Mouse (Mus musculus): ENCODE measurements around the gene T.

The T gene

DNA sequence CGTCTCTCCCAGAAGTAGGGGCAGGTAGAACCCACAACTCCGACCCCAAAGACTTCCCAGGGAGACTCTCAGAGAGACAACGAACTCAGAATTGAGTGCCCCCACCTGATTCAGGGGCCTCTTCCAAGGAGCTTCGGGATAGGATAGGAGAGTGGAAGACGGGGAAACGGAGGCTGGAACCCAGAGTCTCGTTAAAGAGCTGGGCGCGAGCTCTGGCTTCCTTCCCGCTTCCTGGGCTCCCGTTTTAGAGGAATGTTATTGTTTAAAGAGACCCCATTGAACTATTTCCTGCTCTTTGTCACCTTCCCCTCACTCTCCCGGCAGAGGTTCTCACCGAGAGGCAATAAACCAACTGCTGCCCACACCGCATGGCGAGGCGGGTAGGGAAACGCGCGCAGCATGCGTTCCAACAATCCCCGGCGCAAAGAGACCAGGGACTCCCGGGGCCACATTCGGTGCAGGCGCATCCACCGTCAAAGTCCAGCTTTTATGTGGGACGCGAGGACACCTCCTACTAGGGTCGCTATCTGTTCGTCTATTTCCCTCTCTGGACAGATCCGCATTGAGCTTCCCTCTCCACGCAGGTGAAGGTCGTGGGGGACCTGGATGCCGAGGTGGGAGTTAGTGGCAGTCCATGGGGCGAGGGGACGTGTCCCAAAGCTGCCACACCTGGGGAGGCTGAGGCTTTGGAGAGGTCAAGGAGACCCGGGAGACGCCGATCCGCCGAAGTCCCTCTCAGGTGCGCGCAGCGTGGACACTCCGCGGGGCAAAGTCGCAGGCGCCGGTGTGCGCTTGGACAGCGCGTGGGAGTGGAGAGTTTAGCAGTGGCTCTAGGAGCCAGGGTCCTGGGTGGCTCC, 874 bp upstream of the T start:
- DNase-seq, result no peak

DNA sequence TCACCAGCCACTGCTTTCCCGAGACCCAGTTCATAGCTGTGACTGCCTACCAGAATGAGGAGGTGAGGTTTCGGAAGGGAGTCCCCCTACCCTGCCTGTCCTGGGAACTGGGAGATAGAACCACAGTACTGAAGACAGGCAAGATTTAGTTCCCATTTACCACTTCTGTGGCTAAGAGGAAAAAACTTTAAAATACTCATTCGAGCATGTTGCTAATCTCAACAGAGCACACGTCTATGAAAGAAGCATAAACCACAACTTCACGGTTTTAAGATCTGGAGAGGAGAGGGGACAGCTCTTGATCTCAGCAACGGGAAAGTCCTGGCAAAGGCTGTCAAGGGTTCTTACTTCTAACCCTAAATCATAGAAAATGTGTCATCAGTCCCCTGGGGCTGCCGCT, 2.0 kb downstream of the T start:
- DNase-seq, result no peak

DNA sequence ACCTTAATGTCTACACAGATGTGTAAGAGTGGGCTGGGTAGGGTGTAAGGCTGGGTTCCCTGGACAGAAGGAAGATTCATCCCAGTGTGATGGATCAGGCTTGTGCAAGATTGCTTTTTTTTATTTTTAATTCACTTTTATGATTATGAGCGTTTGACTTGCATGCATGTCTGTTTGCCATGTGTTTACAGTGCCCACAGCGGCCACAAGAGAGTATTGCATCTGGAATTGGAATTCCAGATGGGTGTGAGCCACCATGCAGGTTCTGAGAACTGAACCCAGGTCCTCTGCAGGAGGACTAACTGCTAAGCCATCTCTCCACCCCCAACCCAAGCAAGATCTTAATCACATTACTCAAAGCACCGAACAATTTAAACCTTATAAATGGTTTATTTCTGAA, 9.8 kb downstream of the T start:
- no peak for DNase-seq

DNA sequence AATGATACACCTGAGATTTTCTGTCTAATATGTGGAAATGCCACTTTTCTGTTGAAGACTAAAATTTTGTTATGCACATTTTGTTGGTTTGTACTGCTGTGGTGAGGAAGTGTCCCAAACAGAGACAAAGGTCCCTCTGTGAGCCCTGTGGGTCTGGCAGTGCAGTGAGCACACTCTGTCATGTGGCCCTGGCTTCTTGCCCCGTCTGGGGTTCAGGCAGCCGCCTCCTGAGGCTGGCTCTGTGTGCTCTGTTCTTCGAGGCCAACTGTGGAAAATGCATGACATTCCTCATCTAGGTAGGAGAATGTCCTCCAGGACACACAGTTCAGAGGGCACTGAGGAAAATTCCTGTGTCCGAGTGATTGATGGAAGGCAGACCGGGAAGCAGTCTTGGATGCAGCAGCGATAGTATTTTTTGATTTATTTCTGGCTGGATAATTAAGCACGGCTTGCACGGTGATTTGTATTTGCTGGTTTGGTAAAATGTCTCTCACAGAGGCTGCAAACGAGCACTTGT, 13.5 kb downstream of the T start:
- no peak for DNase-seq

DNA sequence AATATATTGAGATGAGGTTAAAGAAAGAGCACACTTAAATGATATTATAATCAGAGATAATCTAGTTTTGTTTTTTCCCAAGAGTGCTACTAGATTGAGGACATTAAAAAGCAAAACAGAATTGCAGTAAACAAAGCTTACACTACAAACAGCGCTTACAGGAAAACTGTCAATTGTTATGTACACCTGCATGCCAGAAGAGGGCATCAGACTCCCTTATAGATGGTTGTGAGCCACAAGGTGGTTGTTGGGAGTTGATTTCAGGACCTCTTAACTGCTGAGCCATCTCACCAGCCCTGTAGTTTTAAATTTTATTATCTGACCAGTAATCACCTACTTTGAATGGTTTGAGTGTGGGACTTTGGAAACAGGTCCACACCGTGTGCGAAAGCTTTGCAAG, 14.1 kb downstream of the T start:
- no peak for DNase-seq

DNA sequence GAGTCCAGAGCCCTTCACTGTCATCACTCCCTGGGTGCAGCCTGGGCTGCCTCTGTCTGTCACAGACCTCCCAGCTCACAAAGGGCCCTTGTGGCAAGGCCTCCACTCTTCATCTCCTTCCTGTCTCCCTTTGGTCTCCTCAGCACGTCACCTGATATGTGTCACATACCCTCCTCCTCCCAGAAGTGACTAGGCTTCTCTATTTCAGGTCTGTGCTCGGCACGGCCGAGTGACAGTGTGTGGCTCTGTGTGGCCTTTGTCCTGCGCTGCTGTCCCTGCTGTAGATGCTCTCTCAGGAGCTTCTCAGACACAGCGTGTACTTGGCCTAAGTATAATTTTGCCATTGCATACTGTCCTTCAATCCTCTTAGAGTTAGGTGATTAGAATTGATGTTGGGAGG, 21.0 kb downstream of the T start:
- DNase-seq, result no peak

DNA sequence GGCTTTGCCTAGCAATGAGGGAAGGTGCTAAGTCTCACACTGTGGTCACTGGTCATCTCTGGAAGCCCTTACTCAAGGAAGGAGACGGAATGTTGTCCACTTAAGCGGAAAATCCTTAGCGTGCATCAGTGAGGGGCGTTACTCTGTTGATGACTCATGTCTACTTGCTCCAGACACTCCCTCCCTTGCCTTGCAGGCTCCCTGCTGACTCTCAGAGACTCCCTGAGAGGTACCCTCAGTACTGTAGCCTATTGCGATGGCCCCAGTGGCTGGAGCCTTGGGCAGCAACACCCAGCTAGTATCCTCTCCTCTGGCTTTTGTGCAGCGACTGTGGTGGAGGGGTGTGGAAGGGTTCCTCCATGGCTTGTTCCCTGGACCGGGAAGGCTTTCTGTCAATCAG, 21.4 kb downstream of the T start:
- no peak for DNase-seq

DNA sequence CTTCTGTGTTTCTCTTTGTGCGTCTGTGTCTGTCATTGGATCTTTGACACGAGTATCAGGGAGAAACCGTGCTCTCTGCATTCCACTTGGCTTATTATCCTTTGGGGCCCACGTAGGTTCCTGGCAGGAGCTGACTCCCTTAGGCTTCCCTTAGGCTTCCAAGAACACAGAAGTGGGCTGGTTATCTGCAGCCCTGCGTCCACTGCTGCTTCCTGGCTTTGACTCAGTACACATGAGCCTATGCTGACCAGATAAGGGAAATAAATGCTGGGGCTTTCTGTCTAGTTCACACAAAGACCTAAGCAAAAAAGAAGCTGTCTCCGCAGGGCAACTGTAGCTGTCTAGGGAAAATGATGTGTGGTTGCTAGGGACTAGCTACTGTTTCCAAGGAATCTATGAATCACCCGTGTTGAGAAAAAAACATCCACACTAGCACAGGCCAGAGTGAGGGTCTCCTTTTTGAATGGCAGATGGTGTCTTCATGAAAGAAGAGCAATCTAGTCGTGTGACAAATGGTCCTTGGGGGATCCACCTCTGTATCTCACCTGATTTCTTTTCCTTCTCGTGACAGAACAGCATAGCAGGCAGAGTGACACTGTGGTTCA, 22.7 kb downstream of the T start:
- DNase-seq, result no peak

DNA sequence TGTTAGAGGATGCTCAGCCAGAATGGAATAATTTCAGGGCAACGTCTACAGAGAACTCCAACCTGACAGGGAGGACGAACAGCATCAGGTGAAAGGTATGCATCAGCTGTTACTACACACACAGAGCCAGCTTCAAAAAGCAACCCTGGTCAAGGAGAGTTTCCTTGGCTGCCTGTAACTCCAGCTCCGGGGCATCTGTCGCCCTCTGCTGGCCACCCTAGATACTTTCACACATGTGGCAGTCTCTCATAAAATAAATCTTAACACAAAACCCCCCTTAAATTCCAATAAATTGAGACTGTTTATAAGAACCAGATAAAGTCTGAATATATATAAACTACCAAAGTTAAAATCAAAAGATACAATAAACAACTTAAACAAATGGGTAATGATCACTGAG, 27.3 kb downstream of the T start:
- no peak for DNase-seq

DNA sequence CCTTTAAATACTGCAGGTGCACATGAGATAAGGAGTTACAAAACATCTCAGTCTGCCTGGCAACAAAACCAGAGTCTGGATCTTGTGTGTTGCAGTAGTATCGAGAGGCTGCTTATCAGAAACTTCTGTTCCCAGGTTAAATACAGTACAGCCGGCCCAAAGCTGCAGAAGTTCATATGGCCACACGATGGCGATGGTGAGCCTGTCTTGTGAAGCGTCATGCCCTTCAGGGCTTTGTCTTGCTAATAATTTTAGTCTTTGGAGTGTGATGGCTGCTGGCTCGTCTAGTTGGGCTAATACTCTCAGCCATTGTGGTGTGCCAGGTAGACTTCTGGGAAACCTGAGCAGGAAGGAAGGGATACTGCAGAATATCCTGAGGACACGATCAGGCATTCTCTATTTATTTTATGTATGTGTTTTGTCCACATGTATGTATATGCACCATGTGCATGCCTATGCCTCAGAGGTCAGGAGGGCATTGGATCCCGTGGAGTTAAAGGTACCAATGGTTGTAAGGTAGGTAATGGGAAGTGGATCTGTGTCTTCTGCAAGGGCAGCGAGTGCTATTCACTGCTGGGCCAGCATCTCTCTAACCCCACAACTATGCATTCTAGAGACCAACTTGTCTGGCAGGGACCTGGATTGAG, 29.4 kb downstream of the T start:
- peak; percentile 66 for DNase-seq

DNA sequence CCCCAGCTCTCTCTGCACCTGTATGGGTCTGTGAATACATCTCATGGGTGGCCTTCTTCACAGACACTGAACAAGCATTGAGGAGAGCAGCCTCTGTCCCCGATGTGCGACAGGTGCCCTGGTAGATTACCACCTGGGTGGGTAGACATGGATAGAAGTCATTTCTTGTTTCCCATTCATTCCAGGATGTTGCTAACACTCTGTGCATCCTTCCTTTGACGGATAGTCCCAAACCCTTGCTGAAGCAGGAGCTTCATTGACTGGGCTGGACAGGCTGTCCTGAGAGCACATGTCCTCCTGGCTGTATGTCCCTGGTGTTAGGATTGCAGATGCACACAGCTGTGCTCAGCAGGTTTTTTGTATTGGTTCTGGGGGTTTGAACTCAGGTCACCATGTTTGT, 33.5 kb downstream of the T start:
- no peak for DNase-seq

DNA sequence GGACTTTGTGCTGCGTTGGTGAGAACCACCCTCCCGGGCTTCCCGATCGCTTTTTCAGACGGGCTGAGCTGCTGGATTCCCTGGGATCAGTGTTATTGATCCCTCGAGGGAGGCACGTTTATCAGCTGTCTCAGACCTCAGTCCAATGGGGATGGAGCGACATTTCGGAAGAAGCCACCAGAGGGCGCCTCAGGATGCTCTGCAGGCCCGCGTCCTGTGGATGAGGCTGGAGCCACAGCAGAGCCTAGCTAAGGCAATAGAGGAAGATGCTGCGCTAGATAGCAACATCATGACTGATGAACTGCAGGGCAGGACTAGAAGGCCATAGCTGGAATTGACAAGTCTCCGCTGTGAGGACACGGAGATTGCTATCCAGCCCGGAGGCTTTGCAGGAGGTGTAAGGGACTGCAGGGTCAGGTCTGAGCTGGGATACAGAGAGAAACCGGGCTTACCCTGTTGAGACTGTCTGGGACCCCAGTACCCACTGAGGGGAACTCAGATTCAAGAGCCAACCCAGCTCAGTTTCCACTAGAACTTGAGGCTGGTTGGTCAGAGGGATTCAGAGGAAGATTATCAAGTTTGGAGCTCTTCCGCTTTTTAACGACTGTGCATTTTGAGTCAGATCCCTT, 34.6 kb downstream of the T start:
- DNase-seq, result peak; percentile 89

DNA sequence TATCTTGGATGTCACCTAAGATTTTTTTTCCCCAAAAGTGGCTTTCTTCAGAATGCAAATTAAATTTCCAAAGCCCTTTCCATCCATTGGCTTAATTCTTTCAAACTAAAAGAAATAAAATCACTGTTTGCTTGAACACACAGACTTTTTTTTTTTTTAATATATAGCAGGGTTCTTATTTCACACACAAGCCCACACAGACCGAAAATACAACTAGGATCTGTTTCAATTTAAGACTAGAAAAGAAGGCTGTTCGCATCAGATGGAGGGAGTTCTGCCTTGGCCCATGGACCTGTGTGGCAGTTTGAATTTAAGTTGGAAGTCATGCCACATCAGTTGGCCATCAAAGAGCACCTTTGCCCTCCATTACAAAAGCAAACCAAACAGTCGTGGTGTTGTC, 44.3 kb downstream of the T start:
- no peak for DNase-seq

DNA sequence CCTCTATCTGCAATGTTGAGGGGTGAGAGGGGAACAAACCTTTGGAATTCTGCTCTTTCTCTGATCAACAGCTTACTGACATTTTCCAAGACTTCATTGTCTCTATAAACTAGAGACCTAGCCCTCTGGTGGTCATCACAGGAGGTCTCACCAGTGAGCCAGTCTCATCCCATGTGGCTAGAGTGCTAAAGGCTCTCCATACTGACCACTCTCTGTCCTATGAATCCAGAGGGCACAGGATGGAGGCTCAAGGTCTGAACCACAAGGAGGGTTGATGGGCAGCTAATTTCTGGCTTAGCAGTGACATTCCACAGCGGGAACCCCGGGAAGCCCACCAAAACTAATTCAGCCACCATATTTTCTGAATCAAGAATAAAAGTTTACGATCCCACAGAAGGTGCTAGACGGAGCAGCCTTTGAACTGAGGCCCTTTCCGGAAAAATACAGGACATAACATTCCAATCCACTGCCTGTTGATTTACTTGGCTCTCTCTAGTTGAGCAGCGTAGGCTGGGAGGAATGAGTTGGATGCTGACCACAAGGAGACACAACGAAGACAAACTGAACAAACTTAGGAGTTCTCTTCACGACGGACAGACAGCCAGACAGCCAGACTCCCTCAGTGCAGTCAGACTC, 45.4 kb downstream of the T start:
- DNase-seq, result no peak

DNA sequence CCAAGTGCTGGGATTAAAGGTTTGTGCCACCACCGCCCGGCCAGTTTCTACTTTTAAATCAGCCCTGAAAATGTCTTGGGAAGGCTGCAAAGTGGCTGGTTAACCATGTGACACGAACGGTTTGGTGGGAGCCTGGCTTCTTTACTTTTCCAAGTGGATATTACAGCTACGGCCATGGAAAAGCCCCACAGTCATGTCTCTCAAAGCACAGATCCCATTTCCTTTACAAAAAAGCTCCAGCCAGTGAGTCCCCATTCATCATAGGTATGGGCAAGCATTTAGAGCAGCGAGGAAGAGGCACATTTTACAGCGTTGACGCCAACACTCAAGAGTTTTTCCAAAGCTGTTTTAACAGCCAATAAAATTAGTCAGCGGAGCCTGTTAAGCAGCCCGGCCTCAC, 47.6 kb downstream of the T start:
- DNase-seq, result no peak

DNA sequence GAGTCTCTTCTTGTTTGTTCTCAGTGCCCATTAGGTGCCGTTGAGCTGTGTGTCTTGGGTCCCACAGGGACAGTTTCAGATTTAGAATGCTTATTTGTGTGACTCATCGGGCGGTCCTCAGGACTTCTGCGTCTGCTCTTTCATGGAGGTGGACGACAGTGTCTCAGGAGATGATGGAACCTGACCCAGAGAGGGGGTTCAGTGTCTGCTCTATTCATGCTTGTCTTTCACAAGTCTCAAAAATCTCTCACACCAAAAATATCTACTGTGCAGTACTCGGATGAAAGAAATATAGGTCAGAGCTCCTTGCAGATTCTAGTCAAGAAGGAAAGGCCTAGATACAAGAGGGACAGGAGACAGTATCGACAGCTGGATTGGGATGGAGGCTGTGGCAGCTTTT, 48.7 kb downstream of the T start:
- DNase-seq, result no peak

DNA sequence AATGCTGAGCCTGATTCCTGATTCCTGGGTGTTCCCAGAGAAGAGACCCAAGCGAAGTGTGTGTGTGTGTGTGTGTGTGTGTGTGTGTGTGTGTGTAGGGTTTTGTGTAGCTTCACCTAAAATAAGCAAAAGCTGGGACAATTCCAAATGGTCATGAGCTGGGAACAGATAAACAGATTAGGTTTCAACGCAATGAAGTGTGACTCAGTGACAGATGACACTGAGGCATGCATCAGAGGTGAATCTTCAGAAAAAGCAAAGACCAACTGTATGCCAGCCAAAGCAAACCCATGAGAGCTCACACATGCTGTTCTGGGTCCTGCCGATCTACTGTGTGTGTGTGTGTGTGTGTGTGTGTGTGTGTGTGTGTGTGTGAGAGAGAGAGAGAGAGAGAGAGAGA, 50.0 kb downstream of the T start:
- no peak for DNase-seq

DNA sequence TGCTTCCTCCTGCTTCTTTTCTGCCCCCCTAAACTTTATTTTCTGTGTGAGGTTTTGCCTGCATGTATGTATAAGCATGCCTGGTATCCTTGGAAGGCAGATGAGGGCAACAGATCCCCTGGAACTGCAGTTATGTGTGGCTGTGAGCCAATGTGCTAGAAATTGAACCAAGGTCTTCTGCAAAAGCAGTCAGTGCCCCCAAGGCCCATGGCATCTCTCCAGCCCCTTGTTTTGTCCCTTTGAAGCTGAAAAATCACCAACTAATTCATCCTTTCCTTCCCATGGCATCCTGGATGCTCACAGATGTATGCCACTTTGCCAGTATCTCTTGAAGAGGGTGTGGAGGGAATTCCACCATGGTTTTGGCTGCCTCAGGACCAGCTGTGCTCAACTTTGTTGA, 50.9 kb downstream of the T start:
- DNase-seq, result no peak

DNA sequence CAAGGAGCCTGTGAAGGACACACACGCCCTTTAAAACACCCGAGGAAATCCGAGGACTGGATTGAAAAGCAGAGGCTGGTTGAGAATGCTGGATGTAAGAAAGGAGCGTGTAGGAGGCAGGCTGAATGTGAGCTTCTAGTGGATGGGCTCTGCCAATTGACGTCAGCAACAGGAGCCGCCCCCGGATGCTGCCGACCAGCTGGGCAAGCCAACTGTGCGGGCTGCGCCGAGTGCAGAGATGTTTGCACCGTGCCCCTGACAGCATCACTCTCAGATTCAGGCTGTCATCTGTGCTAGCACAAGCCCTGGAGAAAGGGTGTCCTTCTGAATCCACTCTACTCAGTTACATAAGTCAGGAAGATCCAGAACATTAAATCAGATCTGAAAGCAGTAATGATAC, 53.6 kb downstream of the T start:
- peak; percentile 70 for DNase-seq

DNA sequence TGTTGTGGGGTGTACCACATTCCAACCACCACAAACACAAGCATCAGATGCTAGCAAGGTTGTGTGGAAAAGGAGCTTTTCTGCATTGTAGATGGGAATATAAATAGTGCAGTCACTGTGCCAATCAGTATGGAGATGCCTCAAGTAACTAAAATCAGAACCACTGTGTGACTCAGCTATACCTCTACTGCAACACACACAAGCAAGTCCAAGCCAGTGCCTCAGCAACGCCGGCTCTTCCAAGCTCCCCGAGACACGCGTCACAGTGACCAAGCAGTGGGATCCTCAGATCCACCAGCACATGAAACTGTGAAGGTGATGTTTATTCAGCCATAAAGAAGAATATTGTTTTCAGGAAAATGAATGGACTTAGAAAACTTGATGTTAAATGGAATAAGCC, 56.7 kb downstream of the T start:
- DNase-seq, result no peak
